Mouse (Mus musculus) spleen, adult 10 weeks (tissue): ENCODE data around the gene Fam240b. TPM values are rescaled to one million over a fixed set of nuclear protein-coding genes. Genes with fewer than 3 reads are reported as not detected.

ENCODE experiments used
- polyA plus RNA-seq: library from polyadenylated mRNA; stranded (reverse); fragments of 350-450 nt; fragmentation: Illumina TruSeq; extraction: RNeasy Lipid Tissue Mini Kit (QIAGEN cat#74804); gene quantifications from one replicate; pipeline ENCODE4 v1.2.3, GENCODE M21; 2015; ENCODE audit warnings: low replicate concordance; ENCODE audit not compliant: insufficient read depth

Gene Fam240b
- polyA plus RNA-seq = not detected

DNA sequence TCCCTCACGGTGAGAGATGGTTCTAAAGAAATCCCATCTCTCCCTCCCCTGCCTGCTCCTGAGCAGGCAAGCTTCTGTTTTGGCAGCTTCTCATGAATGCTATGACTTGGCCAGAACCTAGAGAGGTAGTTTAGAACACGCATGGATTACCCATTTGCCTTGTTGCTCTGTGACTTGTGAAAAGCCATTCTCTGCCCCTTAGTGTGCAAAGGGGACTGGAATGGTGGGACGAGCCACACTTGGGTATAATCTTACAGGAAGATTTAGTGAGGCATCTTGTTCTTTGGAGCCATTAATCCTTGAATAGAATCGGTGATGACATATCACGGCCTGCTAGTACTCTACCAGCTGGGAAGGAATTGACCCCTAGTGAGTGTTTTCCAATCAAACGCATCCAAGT, at the start of gene Fam240b:
TSS of gene Fam240b (minus strand) at position 101 of the 400 bp plus-strand sequence.

DNA sequence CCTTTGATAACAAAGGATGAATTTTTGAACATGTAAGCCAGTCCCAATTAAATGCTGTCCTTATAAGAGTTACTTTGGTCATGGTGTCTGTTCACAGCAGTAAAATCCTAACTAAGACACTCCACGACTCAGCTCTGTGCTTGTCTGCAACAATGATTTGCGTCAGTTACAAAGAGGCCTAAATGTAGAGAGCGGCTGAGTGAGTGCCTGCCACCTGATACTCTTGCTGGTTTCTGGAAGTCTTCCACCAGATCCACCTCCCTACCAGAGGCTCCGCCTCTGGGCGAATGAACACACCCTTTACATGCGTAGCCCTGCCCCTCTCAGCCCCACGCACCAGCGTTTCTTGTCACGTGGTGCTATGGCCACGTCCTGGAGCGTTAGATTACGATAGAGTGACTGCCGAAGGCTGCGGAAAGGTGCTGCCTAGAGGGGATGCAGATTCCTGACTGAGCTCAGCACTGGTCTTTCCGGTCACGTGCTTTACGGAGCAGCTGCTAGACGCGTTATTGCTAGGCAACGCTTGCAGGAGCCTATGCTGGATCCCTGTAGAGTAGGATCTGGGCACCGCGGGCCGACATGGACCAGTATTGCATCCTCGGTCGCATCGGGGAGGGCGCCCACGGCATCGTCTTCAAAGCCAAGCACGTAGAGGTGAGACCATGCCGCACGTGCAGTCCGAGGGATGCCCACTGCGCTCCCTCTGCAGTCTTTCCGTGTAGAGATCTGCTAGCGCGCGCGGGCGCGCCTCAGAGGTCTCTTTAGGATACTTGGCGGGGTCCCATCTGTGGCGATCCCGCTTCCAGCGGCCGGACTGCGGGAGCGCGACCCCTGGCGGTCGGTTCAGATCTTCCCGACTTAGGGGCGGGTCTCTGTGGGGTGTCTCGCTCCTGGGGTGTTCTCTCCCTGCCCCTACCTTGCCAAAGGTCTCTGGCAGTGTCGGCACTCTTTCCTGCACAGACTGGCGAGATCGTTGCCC, 65.3 kb downstream of the Fam240b start, which contains the start of gene Cdk20:
TSS of gene Cdk20 (plus strand) at position 298 of the 979 bp plus-strand sequence.

Other genes with a start within 250 kb of the Fam240b start
- 16.6 TPM for gene Cdc14b, start 222.5 kb downstream of the Fam240b start, polyA plus RNA-seq
- 40.1 TPM for gene Aaed1, start 185.1 kb downstream of the Fam240b start, polyA plus RNA-seq
- gene Ctsl, start 126.9 kb downstream of the Fam240b start, polyA plus RNA-seq = 119 TPM
- 2.1 TPM for gene Cdk20, start 65.5 kb downstream of the Fam240b start, polyA plus RNA-seq